Mouse (Mus musculus): ENCODE data around the gene Kremen1.

DNA sequence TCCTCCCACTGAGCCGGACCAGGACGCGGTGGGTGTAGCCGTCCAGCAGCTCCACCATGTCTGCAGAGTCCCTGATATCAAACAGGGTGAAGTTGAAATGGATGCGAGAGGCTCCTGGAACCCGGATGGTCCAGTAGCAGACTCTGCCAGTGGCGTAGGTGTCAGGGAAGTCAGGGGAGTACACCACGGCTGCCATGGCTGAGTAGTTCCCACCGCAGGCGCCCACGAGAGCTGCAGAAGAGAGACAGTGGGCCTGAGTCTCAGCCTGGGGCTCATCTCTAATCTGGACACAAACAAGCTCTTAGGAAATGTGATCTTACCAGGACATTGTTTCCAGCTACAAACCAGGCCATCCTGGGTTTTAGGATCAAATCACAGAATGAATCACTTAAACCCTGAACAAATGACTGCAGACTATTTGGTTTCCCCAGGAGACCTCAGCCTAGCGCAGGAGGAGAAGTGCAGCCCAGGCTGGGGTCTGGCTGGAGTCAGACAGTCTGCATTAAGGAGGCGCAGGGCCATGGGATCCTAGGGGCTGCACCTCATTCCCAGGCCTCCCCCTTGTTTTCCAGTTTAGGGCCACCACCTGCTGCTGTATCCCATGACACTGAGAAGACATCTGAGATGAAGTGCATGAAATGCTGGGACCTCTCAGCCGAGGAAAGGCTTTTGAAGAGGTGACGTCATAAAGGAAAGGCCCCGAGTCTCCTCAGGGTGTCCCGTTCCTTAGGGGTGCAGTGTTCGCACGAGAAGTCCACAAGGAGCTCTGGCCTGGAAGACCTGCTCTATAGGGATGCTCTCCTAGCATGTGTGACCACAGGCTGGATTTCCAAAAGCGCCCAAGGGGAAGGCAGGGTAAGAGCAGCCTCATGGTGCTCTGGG is 59.3 kb downstream of the Kremen1 start:
- TF ChIP-seq IRF4 (IDR thresholded peaks at IDR 0.05; ENCODE audit: low read depth, low read length) (no peak), MEF2A (IDR thresholded peaks at IDR 0.05; ENCODE audit: borderline replicate concordance, low read depth, low read length) (no peak)

Measured in CH12.LX (cell line).